Mouse (Mus musculus) erythroblast, embryonic 14.5 days (primary cell): ENCODE results near the gene Ostc.

Experiments used
- GATA1 ChIP-seq: IDR thresholded peaks from 2 replicates; pipeline ENCODE4 v1.6.1; 2012; ENCODE audit warnings: low read length, inconsistent platforms, mixed read lengths
- TAL1 ChIP-seq: IDR thresholded peaks from 3 replicates; pipeline ENCODE4 v1.6.1; 2012; ENCODE audit warnings: low read length, inconsistent platforms, mixed read lengths

GRCm38 (mm10) chr3:130687051-130687450, 22.2 kb downstream of the Ostc start:
- TF ChIP-seq TAL1 (no peak), GATA1 (no peak)
